Mouse (Mus musculus) right cerebral cortex, postnatal 14 days (tissue): ENCODE data around the gene Mapk8ip1.

Source experiments
- DNase-seq: peaks from one replicate; pipeline ENCODE4 v3.0.0; 2022

The Mapk8ip1 gene

DNA sequence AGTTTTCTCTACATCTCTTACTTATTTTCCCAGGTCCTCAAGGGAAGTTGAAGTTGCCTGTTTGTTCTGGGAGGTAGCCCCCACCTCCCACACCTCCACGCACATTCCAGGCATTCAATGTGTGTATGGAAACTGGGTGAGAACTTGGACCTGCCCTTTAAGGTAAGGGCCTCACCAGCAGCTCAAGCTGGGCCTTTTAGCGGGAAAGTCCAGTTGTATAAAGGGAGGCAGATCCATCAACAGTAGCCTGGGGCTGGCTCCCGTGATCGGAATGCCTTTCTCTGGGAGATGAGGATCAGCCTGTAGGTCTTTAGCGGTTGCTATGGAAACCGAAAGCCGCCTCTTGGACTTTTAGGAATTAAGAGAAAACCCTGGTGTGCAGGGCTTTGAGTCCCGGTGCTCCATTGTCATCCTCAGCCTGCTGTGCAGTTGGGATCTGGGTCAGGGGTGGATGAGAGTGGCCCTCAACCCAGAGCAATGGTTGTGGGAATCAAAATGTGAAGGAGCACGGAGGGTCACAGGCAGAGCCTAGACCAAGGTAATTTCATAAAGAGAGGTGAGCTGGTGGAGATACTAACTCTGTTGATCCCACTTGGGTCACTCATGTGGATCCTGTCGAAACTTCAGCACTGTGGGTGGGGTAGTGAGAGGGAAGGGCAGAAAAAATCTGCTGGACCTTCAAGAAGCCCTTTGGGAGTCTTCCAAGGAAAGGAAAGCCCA is 28.9 kb downstream of the Mapk8ip1 start:
- peak; percentile 5 for DNase-seq

DNA sequence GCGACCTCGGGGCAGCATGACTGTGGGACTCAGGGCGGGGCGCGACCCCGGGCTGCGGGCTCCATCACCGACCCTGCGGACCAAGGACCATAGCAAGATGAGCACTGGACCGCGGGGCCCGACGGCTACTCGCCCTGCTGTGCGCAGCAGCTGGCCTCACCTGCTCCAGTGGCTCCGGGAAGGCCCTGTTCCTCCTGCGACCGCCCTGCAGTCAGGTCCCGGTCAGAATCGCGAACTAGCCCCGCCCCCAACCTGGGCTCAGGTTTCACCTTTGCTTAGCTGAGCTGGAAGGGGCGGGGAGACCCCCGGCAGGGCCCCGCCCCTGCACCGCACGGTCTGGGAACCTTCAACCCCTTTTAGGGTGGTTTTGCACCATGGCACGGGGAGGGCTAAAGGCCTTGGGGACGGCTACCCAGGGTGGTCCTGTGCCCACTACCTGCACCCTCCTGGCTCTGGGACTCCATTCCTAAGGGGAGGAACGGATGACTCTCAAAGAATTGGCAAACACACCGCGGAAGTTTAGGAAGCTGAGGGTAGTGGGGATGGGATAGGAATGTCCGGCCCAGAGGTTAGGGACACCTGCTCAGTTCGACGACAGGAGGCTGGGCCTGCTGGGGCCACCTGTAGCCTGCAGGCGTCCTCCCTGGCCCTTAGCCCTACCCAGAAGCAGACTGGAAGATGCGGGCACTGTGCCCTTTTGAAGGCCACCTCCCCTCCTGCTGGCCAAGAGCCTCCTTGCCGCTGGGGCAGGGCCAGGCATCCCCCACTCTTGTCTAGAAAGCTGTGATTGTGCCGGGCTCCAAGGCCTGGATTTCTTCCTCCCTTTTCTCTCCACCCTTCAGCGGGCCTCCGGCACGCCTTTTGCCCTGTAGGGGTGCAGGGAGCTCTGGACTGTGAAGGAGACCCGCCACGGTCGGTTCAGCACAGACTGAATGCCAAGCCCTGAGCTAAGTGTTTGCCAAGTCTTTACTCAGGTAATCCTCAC is 29.9 kb downstream of the Mapk8ip1 start:
- peak; percentile 7 for DNase-seq

DNA sequence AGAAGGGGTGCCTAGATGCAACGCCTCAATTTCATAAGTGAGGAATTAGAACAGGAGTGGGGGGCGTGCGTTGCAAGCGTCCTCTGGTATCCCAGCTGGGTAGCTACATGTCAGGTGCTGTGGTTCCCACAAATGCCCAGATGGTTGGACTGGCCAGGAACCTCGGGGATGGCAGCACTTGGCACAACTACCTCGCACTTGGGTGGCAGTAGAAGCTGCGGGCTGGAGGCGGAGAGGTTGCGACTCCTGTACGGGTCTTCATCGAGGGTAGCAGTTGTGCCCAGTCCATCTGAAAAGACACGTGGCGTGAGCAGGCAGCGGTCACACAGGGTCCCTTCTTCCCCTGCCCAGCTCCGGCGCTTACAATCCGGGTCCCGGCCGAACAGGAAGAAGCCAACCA is 30.7 kb downstream of the Mapk8ip1 start:
- DNase-seq: peak; percentile 12

DNA sequence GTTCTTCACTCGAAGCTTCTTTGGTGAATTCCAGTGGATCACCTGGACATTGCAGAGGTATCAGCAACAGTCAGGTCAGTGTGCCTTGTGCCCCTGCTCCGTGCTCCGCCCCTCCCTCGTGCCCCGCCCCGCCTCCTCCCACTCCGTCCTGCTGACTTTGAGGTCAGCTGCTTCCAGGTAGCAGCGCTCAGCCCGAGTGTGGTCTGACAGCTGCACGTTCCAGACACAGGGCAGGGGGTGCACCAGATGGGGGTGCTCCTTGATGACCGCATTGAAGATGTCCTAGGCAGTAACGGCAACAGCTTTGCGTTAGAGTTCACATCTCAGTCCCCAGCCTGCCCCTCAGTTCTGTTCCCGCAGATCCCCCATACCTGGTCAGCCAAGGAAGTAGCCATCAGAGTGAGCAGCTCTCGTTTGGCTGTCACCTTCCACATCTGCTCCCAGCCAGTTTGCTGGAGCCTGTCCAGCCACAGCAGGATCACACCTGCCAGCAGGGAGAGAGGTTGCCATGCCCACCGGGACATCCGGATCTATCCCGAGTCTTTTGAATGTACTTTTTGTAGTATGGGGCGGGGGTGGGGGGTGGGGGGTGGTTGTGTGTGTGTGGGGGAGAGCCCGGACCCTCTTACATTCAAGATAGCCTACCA is 33.6 kb downstream of the Mapk8ip1 start:
- peak; percentile 3 for DNase-seq

DNA sequence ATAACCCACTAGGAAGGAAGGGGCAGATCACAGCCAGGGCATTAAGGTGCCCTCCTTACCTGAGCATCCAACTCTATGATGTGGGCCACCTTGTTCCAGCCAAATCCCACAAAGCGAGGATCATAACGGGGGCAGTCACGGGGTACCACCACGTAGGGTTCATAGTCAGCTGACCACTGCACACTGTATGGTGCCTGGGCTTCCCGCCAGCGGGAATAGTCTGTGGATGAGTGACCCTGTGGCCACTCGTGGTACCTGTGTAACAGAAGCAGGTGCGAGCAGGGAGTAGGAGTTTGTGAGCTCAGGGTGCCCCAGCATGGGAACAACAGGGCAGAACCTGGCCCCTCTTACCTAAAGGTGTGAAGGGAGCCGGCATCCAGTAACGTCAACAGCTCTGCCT is 35.5 kb downstream of the Mapk8ip1 start:
- no peak for DNase-seq

DNA sequence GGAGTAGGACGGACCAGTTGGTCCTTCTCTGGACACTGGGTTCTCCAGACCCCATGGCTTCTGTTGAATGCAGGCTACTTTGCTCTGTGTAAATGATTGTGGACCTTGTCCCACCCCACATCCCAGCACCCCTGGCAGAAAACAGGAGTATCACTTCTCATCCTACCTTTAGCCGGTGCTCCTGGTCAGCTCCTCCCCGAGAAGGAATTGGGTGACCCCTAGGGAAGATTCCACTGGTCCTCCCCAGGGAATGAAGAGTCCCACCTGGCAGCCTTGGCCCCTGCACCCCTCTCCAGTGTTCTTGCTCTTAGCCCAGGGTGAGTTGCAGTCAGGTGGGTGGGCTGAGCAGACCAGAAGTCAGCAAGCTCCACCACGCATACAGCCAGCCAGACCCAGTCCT is 37.0 kb downstream of the Mapk8ip1 start:
- DNase-seq: no peak

DNA sequence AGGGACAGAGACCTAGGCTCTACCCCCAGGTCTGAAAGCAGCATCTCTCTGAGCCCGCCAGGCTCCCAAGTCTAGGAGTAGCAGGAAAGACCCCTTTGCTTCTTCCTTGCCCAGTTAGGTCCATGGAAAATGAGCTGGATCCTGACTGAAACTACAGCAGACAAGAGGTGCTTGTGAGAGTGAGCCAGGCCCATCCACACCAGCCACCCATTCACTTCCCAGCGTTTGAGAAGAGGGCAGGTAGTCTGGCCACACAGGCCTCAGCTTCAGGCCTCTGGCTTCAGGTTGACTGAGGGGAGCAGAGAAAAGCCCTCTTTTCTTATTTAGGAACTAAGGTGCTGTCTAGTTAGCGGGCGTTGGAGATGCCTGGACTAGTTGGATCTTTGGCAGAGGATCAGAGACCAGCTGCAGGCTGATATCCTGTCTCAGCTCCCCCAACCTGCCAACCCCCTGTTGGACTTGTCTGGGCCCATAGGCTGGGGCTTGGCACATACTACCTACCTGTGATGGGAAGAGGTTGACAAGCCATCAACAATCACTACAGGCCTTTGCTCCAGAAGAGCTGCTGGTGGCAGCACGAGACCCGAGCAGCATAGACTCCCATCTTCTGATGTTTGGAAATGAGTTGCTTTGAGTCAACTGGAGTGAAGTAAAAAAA is 38.4 kb downstream of the Mapk8ip1 start:
- DNase-seq: no peak

DNA sequence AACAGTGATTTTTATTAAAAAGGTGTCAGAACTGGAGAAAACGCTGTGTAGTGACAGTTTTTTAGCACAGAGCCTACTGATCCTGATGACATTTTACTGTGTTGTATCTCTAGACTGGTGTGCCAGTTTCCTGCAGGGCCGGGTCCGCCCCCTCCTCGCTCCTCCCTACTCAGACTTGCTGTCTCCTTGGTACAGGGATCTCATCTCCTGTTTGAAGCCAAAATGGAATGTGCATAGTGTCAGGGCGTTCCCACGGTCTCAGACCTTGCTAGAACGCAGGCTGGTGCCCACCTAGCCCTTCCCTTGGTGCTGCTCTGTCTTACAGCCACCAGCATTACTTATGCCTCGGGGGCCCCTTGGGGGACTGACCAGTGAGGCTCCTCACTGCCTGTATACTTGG is 39.3 kb downstream of the Mapk8ip1 start:
- no peak for DNase-seq

DNA sequence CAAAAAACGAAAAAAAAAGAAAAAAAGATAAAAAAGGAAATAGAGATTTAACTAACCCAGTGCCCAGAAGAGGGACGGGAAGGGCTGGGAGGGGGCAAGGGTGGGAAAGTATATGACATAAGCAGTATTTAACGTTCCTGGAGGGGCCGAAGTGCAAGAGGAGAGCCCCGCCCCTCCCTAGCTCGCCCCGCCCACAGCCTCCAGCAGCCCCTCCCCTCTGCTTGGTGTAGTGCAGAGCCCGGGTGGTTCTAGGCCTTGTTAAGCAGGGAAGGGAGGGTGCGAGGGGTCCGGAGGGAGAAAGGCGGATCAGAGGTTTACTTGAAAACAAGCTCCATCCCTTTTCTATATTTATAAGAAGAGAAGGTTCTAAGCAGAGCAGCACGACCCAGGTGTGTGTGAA is 40.2 kb downstream of the Mapk8ip1 start:
- DNase-seq: no peak

DNA sequence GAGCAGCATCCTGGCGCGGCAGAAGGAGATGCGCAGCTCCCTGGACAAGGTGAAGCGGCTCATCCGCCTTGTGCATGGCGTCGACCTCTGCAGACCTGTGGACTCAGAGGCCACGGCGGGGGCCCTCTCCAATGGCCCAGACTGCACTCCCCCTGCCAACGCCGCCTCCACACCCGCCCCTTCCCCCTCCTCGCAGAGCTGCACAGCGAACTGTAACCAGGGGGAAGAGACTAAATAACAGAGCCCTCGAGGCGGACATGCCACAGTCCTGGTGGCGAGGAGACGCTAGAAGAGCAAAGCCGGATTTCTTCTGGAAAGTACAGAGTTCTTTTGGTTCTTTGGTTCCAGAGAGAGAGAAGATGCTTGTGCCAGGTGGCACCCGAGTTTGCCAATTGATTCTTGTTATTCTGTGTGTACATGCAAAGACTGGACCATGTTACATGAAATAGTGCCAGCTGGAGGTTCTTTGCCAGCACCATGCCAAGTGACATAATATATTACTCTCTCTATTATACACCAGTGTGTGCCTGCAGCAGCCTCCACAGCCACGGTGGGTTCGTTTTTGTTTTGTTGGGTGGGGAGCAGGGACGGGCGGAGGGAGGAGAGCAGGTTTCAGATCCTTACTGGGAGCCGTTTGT is 40.8 kb downstream of the Mapk8ip1 start:
- DNase-seq: no peak

DNA sequence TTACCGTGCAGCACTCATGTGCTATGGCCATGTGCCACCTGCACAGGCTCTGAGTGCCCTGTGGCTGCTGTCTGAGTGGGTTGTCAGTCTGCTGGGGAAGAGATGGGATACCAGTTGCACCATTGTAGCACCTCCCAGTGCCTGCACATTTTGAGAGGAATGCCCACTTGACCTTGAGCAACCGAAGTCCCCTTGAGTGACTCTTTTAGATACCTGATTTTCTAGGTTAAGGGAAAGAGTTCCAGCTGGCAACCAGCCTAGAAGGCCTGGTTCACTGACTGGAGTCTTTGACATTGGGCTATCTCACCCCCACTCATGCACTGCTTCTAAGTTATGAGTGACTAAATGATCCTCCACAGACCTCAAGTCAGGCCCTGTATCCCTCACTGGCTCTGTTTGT is 41.8 kb downstream of the Mapk8ip1 start:
- no peak for DNase-seq

DNA sequence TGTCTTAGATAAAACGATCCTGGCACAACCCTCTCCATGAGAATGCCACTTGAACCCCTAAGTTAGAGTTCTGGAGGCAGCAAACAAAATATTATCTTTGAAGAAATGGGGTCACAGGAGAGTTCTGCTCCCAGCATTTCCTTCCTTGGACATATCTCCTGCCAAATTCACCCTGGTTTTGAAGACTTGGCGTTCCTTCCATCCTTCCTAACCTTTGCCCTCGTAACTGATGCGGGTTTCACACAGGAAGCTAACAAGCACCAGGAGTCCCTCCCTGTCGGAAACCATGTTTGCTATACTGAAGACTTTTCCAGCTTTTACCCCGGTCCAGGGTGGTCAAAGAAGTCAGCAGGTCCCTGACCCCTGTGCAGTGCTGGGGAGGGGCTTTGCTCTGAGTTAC is 46.8 kb downstream of the Mapk8ip1 start:
- DNase-seq: no peak

DNA sequence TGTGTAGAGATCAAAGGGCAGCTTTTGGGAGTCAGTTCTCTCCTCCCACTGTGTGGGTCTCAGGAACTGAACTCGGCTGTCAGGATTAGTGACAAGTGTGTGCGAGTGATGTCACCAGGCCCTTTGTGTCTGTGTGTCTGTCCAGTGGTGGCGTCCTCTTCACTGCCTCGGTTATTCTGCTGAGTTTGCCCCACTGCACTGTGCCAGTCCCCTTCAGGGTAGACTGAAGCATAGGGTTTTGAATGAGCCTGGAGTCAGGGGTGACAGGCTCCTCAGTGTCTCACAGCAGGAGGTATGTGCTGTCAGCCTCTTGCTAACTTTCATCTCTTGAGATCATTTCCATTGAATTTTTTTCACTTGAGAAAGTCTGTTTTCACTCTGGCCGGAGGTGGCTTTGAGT is 47.7 kb downstream of the Mapk8ip1 start:
- DNase-seq: no peak

DNA sequence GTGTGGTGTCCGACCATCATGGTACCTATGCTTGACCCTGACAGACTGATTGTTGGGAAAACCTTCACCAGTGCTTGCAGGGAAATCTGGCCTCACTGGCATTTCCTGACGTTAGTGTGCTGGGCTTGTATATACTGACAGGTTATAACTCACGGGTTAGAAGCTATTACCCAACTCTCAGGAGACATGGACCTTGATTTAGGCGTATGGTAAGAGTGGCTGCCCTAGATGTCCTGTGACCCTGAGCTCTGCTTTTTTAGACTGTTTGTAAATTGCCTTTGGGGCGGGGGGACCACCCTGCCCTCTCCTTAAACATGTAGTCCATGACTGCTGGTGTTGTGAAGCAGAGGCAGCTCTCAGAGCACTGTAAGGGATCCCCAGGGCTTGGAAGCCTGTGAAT is 50.4 kb downstream of the Mapk8ip1 start:
- no peak for DNase-seq

DNA sequence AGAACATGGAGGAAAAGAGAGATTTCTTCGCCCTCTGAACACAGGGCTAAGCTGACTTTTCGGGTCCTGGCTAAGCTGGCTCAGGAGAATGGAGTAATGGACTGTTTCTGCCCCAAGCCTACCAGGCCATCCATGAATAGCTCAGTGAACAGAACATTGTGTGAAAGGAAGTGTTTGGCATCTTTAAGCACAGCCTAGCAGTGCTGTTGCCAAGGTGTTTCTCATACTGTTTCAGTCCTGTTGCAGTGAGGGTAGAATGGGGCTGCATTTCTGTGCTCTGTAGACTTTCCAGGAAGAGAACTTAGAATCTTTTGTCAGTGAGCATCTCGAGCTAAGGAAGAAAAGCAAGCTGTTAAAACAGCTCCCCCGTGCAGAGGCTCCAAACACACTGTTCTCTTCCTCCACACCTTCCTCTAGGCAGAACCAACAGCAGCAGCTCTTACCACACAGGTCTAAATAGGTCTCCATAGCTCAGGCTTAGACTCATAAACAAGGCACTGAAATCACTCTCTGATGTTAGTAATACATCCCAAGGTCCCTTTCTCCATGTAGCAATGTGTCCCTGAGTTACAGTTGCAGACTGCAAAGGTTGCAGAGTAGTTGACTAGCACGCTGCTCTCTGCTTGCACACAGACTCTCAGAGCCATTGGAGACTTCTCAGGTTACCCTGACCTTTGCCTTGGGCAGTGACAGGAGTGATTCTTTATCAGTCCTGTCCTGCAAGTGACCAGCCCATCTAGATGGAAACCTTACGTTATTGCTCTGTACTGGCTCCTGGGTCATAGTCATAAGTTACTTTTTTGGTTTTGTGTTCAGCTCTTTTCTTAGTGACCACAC is 51.3 kb downstream of the Mapk8ip1 start:
- no peak for DNase-seq

DNA sequence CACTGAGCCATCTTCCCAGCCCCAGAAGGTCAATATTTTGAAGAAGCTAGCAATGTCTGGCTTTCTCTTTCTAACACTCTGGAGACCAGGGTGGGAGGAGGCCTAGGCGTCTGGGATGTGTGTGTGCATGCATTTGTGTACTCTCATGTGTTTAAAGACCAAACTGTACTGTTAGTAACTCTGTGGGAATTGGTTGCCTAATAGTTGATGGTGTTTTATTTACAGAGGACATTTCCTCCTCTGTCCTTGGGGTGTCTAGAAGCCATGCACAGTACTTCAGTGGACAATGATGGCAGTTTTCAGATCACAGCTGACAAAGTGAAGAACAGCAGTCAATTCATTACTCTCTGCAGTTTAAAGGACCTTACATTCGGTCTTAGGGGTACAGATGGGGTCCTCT is 53.9 kb downstream of the Mapk8ip1 start:
- DNase-seq: no peak

DNA sequence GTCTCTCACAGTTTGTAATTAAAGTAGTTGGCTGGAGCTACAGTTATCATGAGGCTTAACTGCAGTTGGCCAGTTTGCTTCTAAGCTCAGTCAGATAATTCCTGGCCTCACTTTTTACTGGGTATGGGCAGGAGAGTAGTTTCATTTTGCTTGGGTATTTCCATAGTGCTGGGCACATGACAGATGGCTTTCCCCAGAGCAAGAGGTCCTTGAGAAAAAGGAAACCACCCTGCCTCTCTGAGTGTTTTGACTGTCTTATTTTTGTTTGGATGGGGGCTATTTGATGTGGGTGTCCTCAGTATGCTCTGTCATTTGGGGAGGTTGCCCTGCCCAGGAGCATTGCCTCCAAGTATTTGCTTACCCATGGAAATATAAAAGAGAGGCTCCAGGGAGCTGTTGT is 58.6 kb downstream of the Mapk8ip1 start:
- DNase-seq: no peak
